Mouse (Mus musculus) limb, embryonic 10.5 days (tissue): Measurements from ENCODE around the gene Babam1. TPM values are rescaled to one million over a fixed set of nuclear protein-coding genes. Genes with fewer than 3 reads are reported as not detected.

ENCODE experiments used
- DNase-seq: peaks from one replicate; pipeline ENCODE4 v3.0.0-alpha.2; 2017; ENCODE audit warnings: low spot score
- H3K27ac ChIP-seq: fragments of 300-500 bp; sonication (generic); 2 replicates; pipeline ENCODE4 v1.5.1; 2016; ENCODE audit warnings: mild to moderate bottlenecking
- H3K27me3 ChIP-seq: fragments of 300-500 bp; sonication (generic); 2 replicates; pipeline ENCODE4 v1.6.1; 2016; ENCODE audit warnings: low read depth, mild to moderate bottlenecking; ENCODE audit not compliant: poor library complexity, severe bottlenecking
- H3K36me3 ChIP-seq: fragments of 300-500 bp; sonication (generic); 2 replicates; pipeline ENCODE4 v1.6.1; 2016; ENCODE audit warnings: mild to moderate bottlenecking, moderate library complexity
- H3K4me1 ChIP-seq: fragments of 300-500 bp; sonication (generic); 2 replicates; pipeline ENCODE4 v1.6.1; 2016
- H3K4me3 ChIP-seq: fragments of 300-500 bp; sonication (generic); 2 replicates; pipeline ENCODE4 v1.5.1; 2016; ENCODE audit warnings: mild to moderate bottlenecking, moderate library complexity
- H3K9me3 ChIP-seq: fragments of 300-500 bp; sonication (generic); replicated peaks from 2 replicates; pipeline ENCODE4 v1.6.1; 2016; ENCODE audit warnings: mild to moderate bottlenecking
- WGBS: fragments of 180-500 bp; shearing (Covaris S2); methylation state at CpG from one replicate; pipeline ENCODE4 v1.1.7; 2016; 5-methylcytosine and 5-hydroxymethylcytosine counted together
- polyA plus RNA-seq: library from polyadenylated mRNA; unstranded; fragments of >200 nt; fragmentation: Nextera tagmentation; extraction: Ambion mirVana; gene quantifications from 2 replicates; pipeline ENCODE4 v1.2.1, GENCODE M21; 2016

Babam1 gene
- polyA plus RNA-seq, 1 experiment from 2014 or later = 123 TPM

GRCm38 (mm10) chr8:71374616-71375206 lies 21.9 kb upstream of the Babam1 start:
- peaks cover 55% of the 10 kb centered on the region for H3K4me1 ChIP-seq
- H3K36me3 ChIP-seq = peaks cover 72% of the 10 kb centered on the region
- H3K27ac ChIP-seq = no peak overlapping the region
- H3K27me3 ChIP-seq = 0 out of 2 replicates have a peak, but pooled peaks cover 20% of the 10 kb centered on the region
- DNase-seq = peak; percentile 35
- 76% methylated on average over 17 of the region's 17 CpGs for WGBS
- no peaks in the 10 kb centered on the region for H3K9me3 ChIP-seq
- H3K4me3 ChIP-seq = peak overlapping the region; percentile 46; the same call in 1 of the 2 replicates

GRCm38 (mm10) chr8:71375581-71376422 lies 20.9 kb upstream of the Babam1 start:
- Histone ChIP-seq H3K9me3 (no peaks in the 10 kb centered on the region), H3K27me3 (0 out of 2 replicates have a peak, but pooled peaks cover 20% of the 10 kb centered on the region), H3K27ac (peak overlapping the region; percentile 71), H3K36me3 (peaks cover 69% of the 10 kb centered on the region), H3K4me1 (peaks cover 63% of the 10 kb centered on the region), H3K4me3 (peak overlapping the region; percentile 46)
- peak; percentile 72 for DNase-seq
- 6% methylated on average over 74 of the region's 74 CpGs for WGBS

GRCm38 (mm10) chr8:71376423-71377030 lies 20.1 kb upstream of the Babam1 start:
- Histone ChIP-seq H3K4me3 (peak overlapping the region; percentile 46), H3K4me1 (peaks cover 61% of the 10 kb centered on the region), H3K27me3 (0 out of 2 replicates have a peak, but pooled peaks cover 20% of the 10 kb centered on the region), H3K27ac (peak overlapping the region; percentile 71), H3K36me3 (peaks cover 69% of the 10 kb centered on the region), H3K9me3 (no peaks in the 10 kb centered on the region)
- peak; percentile 33 for DNase-seq
- 50% methylated on average over 8 of the region's 8 CpGs for WGBS

GRCm38 (mm10) chr8:71379008-71379407 lies 17.7 kb upstream of the Babam1 start:
- 73% methylated on average over 4 of the region's 4 CpGs for WGBS
- peaks cover 79% of the 10 kb centered on the region for H3K4me1 ChIP-seq
- H3K36me3 ChIP-seq = peaks cover 50% of the 10 kb centered on the region
- H3K27me3 ChIP-seq = 0 out of 2 replicates have a peak, but pooled peaks cover 20% of the 10 kb centered on the region
- no peak for DNase-seq
- H3K27ac ChIP-seq = 0 out of 2 replicates have a peak overlapping the region, but pooled peaks have one; percentile 98
- no peaks in the 10 kb centered on the region for H3K9me3 ChIP-seq
- peak overlapping the region; percentile 95 for H3K4me3 ChIP-seq

- no peaks in the 10 kb centered on the region for H3K9me3 ChIP-seq
- H3K4me3 ChIP-seq = peak overlapping the region; percentile 95
- 0 out of 2 replicates have a peak, but pooled peaks cover 20% of the 10 kb centered on the region for H3K27me3 ChIP-seq
- no peak for DNase-seq
- H3K27ac ChIP-seq = peak overlapping the region; percentile 98
- WGBS = 55% methylated on average over 3 of the region's 3 CpGs
- peaks cover 78% of the 10 kb centered on the region for H3K4me1 ChIP-seq
- peaks cover 44% of the 10 kb centered on the region for H3K36me3 ChIP-seq
Measured at GRCm38 (mm10) chr8:71379512-71380075, 17.1 kb upstream of the Babam1 start.

GRCm38 (mm10) chr8:71380178-71381171 lies 16.2 kb upstream of the Babam1 start:
- DNase-seq = peak; percentile 67
- H3K4me1 ChIP-seq = peaks cover 69% of the 10 kb centered on the region
- peak overlapping the region; percentile 98 for H3K27ac ChIP-seq

GRCm38 (mm10) chr8:71381421-71381970 lies 15.2 kb upstream of the Babam1 start, which contains the start of gene Nr2f6:
Nr2f6 (minus strand) TSS chr8:71381960.
- Histone ChIP-seq H3K36me3 (peaks cover 25% of the 10 kb centered on the region), H3K9me3 (no peaks in the 10 kb centered on the region), H3K27ac (peak within 1 kb of the TSS; percentile 98), H3K4me3 (peak within 1 kb of the TSS; percentile 95), H3K4me1 (peaks cover 59% of the 10 kb centered on the region), H3K27me3 (0 out of 2 replicates have a peak, but pooled peaks cover 15% of the 10 kb centered on the region)
- 1% methylated on average over 89 of the region's 89 CpGs for WGBS
- peak; percentile 88 for DNase-seq

More at GRCm38 (mm10) chr8:71380178-71381171, 16.2 kb upstream of the Babam1 start:
- peak overlapping the region; percentile 95 for H3K4me3 ChIP-seq
- no peaks in the 10 kb centered on the region for H3K9me3 ChIP-seq
- WGBS = 3% methylated on average over 72 of the region's 72 CpGs
- H3K36me3 ChIP-seq = peaks cover 35% of the 10 kb centered on the region
- H3K27me3 ChIP-seq = 0 out of 2 replicates have a peak, but pooled peaks cover 20% of the 10 kb centered on the region

- Histone ChIP-seq H3K27ac (peak overlapping the region; percentile 98), H3K4me3 (peak overlapping the region; percentile 95), H3K4me1 (peaks cover 51% of the 10 kb centered on the region), H3K36me3 (peaks cover 18% of the 10 kb centered on the region), H3K9me3 (no peaks in the 10 kb centered on the region), H3K27me3 (0 out of 2 replicates have a peak, but pooled peaks cover 8% of the 10 kb centered on the region)
- DNase-seq = peak; percentile 92
- 2% methylated on average over 63 of the region's 80 CpGs for WGBS
Measured at GRCm38 (mm10) chr8:71381971-71382961, 14.4 kb upstream of the Babam1 start.

GRCm38 (mm10) chr8:71383396-71383795 lies 13.3 kb upstream of the Babam1 start:
- peaks cover 46% of the 10 kb centered on the region for H3K4me1 ChIP-seq

GRCm38 (mm10) chr8:71383860-71384259 lies 12.8 kb upstream of the Babam1 start:
- DNase-seq = no peak
- Histone ChIP-seq H3K4me3 (no peak overlapping the region), H3K36me3 (peaks cover 2% of the 10 kb centered on the region), H3K27me3 (no peaks in the 10 kb centered on the region), H3K9me3 (no peaks in the 10 kb centered on the region), H3K27ac (peak overlapping the region; percentile 98), H3K4me1 (peaks cover 41% of the 10 kb centered on the region)
- 62% methylated on average over 3 of the region's 3 CpGs for WGBS

More at GRCm38 (mm10) chr8:71383396-71383795, 13.3 kb upstream of the Babam1 start:
- H3K27ac ChIP-seq = peak overlapping the region; percentile 98
- 24% methylated on average over 12 of the region's 12 CpGs for WGBS
- H3K9me3 ChIP-seq = no peaks in the 10 kb centered on the region
- H3K27me3 ChIP-seq = no peaks in the 10 kb centered on the region
- DNase-seq = no peak
- no peak overlapping the region for H3K4me3 ChIP-seq
- H3K36me3 ChIP-seq = peaks cover 7% of the 10 kb centered on the region
